Mouse (Mus musculus) thymus, postnatal 10 days (tissue): ENCODE results near the gene Abtb1.

Experiments
- DNase-seq, 2 experiments: peaks; one replicate each; pipeline ENCODE4 v3.0.0; 2021; ENCODE audit warnings: low spot score in 2 of 2

Abtb1 gene

DNA sequence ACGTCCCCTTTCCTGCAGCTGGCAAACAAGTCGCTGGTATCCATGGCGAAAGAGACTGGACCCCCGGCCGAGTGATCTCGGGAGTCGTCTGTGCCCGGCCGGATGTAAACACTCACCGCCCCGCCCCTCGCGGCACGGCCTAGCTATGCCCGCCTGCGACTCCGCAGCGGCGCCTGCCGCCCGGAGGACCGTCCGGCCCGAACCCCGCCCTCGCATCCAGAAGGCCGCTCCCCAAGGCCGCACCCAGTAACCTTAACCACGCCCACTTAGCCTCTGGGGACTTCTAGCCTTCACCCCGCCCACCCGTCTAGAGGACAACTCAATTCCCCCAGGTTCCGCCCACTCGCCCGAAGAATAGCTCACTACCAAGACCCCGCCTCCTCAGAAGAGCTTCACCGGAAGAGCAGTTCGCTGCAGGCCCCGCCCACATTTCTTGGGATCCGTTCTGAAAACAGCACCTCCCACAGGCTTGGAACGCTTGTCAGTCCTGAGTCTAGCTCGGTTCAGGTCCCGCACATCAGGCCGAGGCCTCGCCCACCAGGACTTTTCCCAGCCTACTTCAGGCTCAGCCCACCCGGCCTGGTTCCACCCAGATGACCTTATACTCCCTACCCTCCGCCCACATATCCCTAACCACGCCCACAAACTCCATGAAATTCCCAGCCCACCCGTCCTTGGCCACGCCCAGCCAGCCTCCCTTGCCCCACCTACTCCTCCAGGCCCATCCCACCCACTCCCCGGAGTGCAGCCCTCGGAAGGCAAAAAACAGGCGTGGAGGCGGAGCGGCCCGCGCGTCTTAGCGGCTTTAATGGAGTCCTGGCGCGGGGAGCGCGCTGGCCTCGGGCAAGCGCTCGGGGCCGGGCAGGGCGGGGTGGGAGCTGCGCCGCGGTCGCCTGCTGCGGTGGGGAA lies at the start of gene Abtb1:
Abtb1 (minus strand) TSS at position 204 of the 909 bp plus-strand sequence.
- DNase-seq = peak; percentile 94 to 96

GRCm38 (mm10) chr6:88890832-88891231 lies 49.0 kb upstream of the Abtb1 start:
- DNase-seq = no peak

DNA sequence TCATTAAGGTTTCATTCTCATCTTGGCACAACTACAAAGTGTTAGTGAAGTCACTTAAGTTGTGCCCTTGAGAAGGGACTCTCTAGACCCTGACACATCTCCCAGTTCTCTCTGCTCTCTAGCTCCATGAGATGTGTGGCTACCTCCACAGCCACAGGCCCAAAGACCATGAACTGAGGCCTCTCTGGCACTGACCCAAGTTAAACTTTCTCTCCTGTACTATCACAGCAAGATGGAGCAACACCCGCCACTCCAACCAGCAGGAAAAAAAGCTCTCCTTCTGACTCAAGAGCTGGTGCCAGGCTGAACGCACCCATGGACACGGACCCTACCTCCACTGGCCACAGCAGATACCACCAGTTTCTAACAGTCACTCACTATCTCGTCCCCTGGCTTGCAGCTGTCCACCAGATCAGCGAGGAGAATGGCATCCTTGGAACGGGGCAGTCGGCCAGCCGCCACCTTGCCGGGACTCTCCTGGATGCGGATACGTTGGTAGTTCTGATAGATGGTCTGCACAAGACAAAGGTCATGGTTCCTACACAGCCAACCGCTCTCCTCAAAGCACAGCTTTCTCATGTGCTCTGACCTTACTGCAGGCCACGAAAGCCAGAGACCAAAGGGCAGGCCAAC lies 47.7 kb upstream of the Abtb1 start:
- no peak for DNase-seq

DNA sequence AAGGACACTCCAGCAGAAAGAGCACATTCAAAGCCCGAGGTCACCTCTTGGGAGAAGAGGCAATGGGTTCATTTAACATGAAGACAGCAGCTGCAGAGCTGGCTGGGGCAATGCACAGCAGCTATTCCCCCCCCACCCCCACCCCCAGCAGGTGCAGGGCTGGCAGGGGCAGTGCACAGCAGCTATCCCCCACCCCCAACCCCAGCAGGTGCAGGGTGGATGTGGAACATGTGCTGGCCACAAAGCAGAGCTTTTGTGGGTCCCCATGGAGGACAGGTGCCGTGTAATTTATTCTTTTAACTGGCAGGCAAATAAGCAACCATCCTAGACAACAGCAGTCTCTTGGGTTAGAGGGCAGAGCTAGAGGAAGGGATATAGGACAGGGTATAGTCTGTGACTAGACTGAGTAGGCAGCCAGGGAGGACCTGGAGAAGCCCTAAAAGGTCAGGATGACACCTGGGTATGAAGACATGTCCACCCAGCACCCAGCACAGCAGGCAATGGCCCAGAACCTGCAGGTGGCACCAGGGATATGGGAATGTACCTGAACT lies 44.7 kb upstream of the Abtb1 start:
- peak; percentile 78 to 88 for DNase-seq

GRCm38 (mm10) chr6:88885644-88886416 lies 44.0 kb upstream of the Abtb1 start:
- DNase-seq = no peak

GRCm38 (mm10) chr6:88884690-88885089 lies 42.9 kb upstream of the Abtb1 start:
- DNase-seq = no peak

GRCm38 (mm10) chr6:88884195-88884594 lies 42.4 kb upstream of the Abtb1 start:
- no peak for DNase-seq

DNA sequence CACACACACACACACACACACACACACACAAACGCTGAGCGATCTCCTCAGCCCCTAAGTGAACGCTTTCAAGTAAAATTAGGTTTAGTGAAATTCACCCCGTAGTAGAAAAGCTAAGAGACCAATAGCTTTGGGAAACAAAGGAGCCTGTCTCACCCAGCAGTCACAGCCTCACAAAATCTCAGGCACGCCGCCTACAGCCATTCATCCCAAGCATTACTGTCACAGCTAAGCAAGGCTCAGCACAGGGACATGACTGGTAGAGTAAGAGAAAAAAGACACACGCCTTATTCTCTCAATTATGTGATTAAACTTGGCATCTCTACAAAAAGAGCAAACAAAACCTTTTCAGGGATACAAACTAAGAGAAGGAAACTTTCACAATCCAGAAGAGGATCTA lies 39.5 kb upstream of the Abtb1 start:
- no peak for DNase-seq

DNA sequence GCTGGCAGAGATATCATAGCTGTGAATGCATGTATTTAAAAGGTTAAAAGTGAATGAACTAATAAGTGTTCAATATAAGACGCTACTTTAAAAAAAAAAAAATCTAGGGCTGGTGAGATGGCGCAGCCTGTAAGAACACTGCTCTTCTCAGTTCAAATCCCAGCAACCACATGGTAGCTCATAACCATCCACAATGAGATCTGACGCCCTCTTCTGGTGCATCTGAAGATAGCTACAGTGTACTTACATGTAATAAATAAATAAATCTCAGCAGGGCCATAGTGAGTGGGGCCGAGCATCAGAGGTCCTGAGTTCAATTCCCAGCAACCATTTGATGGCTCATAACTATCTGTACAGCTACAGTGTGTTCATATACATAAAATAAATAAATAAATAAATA lies 37.7 kb upstream of the Abtb1 start:
- DNase-seq = no peak

- DNase-seq = peak; percentile 73 to 76
These were observed 33.2 kb upstream of the Abtb1 start, which contains the start of gene Podxl2 for GRCm38 (mm10) chr6:88874868-88875508. Gene Podxl2 (minus strand): TSS chr6:88875044.

- DNase-seq = peak in 1 of 2 experiments; percentile 34
These were observed 32.4 kb upstream of the Abtb1 start for GRCm38 (mm10) chr6:88873965-88874867.

GRCm38 (mm10) chr6:88872811-88873210 lies 31.0 kb upstream of the Abtb1 start:
- peak; percentile 47 to 48 for DNase-seq

- DNase-seq = no peak
These were observed 29.8 kb upstream of the Abtb1 start for GRCm38 (mm10) chr6:88871546-88871945.

DNA sequence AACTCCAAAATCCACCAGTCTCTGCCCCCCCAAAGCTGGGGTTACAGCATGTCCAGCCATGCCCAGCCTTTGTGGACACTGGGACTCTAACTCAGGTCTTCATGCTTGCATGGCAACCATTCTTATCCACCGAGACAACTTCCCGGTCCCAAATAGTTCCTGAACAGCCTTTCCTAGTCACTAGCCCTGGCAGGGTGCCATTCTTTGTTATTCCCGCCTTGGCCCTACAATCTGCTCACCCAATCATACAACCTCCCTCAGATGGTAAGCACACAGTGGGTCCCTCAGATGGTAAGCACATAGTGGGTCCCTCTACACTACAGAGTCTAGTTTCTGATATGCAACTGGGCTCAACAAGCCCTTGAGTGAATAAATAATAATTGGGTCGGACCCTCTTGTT lies 28.8 kb upstream of the Abtb1 start:
- DNase-seq = no peak

DNA sequence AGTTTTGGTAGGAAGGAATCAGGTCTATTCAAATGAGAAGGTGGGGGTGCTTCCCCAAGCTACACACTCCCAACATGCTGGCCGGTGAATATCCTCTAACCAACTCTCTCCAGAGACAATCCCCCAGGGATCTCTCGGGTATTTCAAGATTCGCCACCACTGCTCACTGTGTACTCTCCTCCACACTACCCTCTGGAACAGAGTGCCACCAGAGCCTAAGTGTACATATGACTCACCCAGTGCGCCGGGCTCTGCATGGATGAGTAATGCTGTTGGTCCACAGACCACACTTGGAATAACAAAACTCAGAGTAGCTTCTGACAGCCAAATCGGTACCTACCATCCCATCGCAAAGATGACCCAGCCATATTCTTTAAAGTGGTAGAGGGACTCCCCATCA lies 27.7 kb upstream of the Abtb1 start:
- DNase-seq = no peak

GRCm38 (mm10) chr6:88865704-88866103 lies 23.9 kb upstream of the Abtb1 start:
- DNase-seq = no peak

GRCm38 (mm10) chr6:88860914-88861313 lies 19.1 kb upstream of the Abtb1 start:
- peak in 1 of 2 experiments; percentile 51 for DNase-seq

DNA sequence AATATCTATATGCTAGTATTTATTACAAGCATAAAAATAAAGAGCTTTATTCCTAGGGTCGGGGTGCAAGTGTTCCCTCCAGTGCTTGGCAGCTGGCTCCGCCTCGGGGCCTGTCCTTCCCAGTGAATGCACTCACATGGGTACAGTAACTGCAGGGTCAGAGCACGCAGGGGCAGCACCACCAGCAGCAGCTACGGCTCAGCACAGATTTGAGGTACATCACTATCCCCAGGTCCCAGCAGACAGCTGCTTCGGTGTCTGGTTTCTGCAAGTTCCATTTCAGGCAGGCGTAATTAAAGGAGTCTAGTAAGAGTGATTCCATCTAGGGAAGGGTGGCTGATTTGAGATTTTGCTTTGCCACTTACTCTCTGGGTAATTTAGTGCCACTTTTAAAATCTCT lies 16.6 kb upstream of the Abtb1 start:
- DNase-seq = no peak

- no peak for DNase-seq
These were observed 16.0 kb upstream of the Abtb1 start for GRCm38 (mm10) chr6:88857830-88858229.

GRCm38 (mm10) chr6:88857249-88857648 lies 15.5 kb upstream of the Abtb1 start:
- DNase-seq = no peak
